Mouse (Mus musculus) CD4-positive, CD25-positive, alpha-beta regulatory T cell, adult 9 weeks (primary cell): Measurements from ENCODE around the gene Ptpn20. TPM values are rescaled to one million over a fixed set of nuclear protein-coding genes. Genes with fewer than 3 reads are reported as not detected.

Experiments used
- polyA plus RNA-seq: library from polyadenylated mRNA; unstranded; fragments of 100-300 nt; shearing (Covaris generic); gene quantifications from one replicate; pipeline ENCODE4 v1.2.1, GENCODE M21; 2017

Ptpn20 gene
- polyA plus RNA-seq, result not detected

GRCm38 (mm10) chr14:33588951-33589350, at the start of gene Ptpn20:
Ptpn20 (plus strand) TSS chr14:33589207.

Other genes starting within 250 kb of the Ptpn20 start
- gene Mapk8, start 142.0 kb upstream of the Ptpn20 start, polyA plus RNA-seq, result 10.0 TPM
- gene Frmpd2, start 117.5 kb upstream of the Ptpn20 start, polyA plus RNA-seq, result not detected